Mouse (Mus musculus) embryonic facial prominence, embryonic 10.5 days (tissue): ENCODE data around the gene Zmat5. TPM values are rescaled to one million over a fixed set of nuclear protein-coding genes. Genes with fewer than 3 reads are reported as not detected.

Experiments
- DNase-seq: peaks from one replicate; pipeline ENCODE4 v3.0.0-alpha.2; 2017; ENCODE audit warnings: low spot score
- H3K27ac ChIP-seq: fragments of 300-500 bp; sonication (generic); replicated peaks from 2 replicates; pipeline ENCODE4 v1.5.1; 2016; ENCODE audit warnings: mild to moderate bottlenecking
- H3K27me3 ChIP-seq: fragments of 300-500 bp; sonication (generic); replicated peaks from 2 replicates; pipeline ENCODE4 v1.6.1; 2016; ENCODE audit warnings: low read depth, mild to moderate bottlenecking; ENCODE audit not compliant: poor library complexity, severe bottlenecking
- H3K36me3 ChIP-seq: fragments of 300-500 bp; sonication (generic); replicated peaks from 2 replicates; pipeline ENCODE4 v1.6.1; 2016; ENCODE audit warnings: mild to moderate bottlenecking, moderate library complexity
- H3K4me1 ChIP-seq: fragments of 300-500 bp; sonication (generic); 2 replicates; pipeline ENCODE4 v1.6.1; 2016
- H3K4me3 ChIP-seq: fragments of 300-500 bp; sonication (generic); 2 replicates; pipeline ENCODE4 v1.5.1; 2016; ENCODE audit warnings: mild to moderate bottlenecking, moderate library complexity
- H3K9me3 ChIP-seq: fragments of 300-500 bp; sonication (generic); 2 replicates; pipeline ENCODE4 v1.6.1; 2016; ENCODE audit warnings: mild to moderate bottlenecking
- WGBS: fragments of 180-500 bp; shearing (Covaris S2); methylation state at CpG from one replicate; pipeline ENCODE4 v1.1.7; 2016; 5-methylcytosine and 5-hydroxymethylcytosine counted together
- polyA plus RNA-seq: library from polyadenylated mRNA; unstranded; fragments of >200 nt; fragmentation: Nextera tagmentation; extraction: Ambion mirVana; gene quantifications from 2 replicates; pipeline ENCODE4 v1.2.1, GENCODE M21; 2016

Zmat5 gene
- polyA plus RNA-seq, 1 experiment from 2014 or later, result 75.4 TPM

- 74% methylated on average over 13 of the region's 13 CpGs for WGBS
- peak; percentile 24 for DNase-seq
- H3K36me3 ChIP-seq, result peaks cover 89% of the 10 kb centered on the region
- no peak overlapping the region for H3K4me3 ChIP-seq
- peaks cover 19% of the 10 kb centered on the region for H3K4me1 ChIP-seq
- H3K9me3 ChIP-seq, result no peaks in the 10 kb centered on the region
- H3K27me3 ChIP-seq, result no peaks in the 10 kb centered on the region
- peak overlapping the region; percentile 48; the same call in 1 of the 2 replicates for H3K27ac ChIP-seq
Observed at GRCm38 (mm10) chr11:4678700-4679440, 25.6 kb upstream of the Zmat5 start.

- Histone ChIP-seq H3K9me3 (no peaks in the 10 kb centered on the region), H3K27me3 (no peaks in the 10 kb centered on the region), H3K36me3 (peaks cover 89% of the 10 kb centered on the region), H3K27ac (no peak overlapping the region), H3K4me3 (no peak overlapping the region), H3K4me1 (peaks cover 19% of the 10 kb centered on the region)
- 91% methylated on average over 12 of the region's 12 CpGs for WGBS
- DNase-seq, result no peak
Observed at GRCm38 (mm10) chr11:4679441-4679832, 25.0 kb upstream of the Zmat5 start.

GRCm38 (mm10) chr11:4680126-4680525 lies 24.4 kb upstream of the Zmat5 start:
- Histone ChIP-seq H3K27ac (no peak overlapping the region), H3K9me3 (no peaks in the 10 kb centered on the region), H3K36me3 (peaks cover 85% of the 10 kb centered on the region), H3K27me3 (no peaks in the 10 kb centered on the region), H3K4me3 (no peak overlapping the region), H3K4me1 (peaks cover 19% of the 10 kb centered on the region)
- WGBS, result 49% methylated on average over 3 of the region's 3 CpGs
- no peak for DNase-seq

DNA sequence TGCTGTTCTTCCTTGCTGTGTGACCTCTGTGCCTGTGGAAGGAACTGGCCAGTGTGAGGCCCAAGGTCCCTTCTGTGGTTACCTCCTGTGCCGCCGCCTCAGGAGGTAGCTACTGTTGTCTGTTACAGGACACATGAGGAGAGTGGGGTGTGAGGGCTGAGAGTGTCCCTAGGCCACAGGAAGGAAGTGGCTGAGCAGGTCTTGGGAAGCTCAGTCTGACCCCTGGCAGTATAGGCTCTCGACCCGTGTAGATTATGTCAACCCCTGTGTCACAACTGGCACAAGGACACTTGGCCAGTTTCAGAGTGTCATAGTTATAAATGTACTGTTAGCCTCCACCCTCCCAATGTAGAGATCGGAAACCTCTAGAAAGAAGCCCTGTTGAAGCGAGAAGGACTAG lies 21.0 kb upstream of the Zmat5 start:
- Histone ChIP-seq H3K4me1 (peaks cover 16% of the 10 kb centered on the region), H3K27ac (no peak overlapping the region), H3K36me3 (peaks cover 60% of the 10 kb centered on the region), H3K27me3 (no peaks in the 10 kb centered on the region), H3K4me3 (no peak overlapping the region), H3K9me3 (no peaks in the 10 kb centered on the region)
- WGBS, result 92% methylated on average over 6 of the region's 6 CpGs
- no peak for DNase-seq

GRCm38 (mm10) chr11:4684186-4684585 lies 20.3 kb upstream of the Zmat5 start:
- DNase-seq, result no peak
- peaks cover 54% of the 10 kb centered on the region for H3K36me3 ChIP-seq
- H3K9me3 ChIP-seq, result no peaks in the 10 kb centered on the region
- no peak overlapping the region for H3K27ac ChIP-seq
- H3K4me1 ChIP-seq, result peaks cover 10% of the 10 kb centered on the region
- WGBS, result 74% methylated on average over 6 of the region's 6 CpGs
- H3K27me3 ChIP-seq, result no peaks in the 10 kb centered on the region
- no peak overlapping the region for H3K4me3 ChIP-seq

GRCm38 (mm10) chr11:4685071-4685470 lies 19.4 kb upstream of the Zmat5 start:
- 93% methylated on average over 4 of the region's 4 CpGs for WGBS
- Histone ChIP-seq H3K4me3 (no peak overlapping the region), H3K9me3 (no peaks in the 10 kb centered on the region), H3K27ac (no peak overlapping the region), H3K36me3 (peaks cover 45% of the 10 kb centered on the region), H3K4me1 (peaks cover under 1% of the 10 kb centered on the region; the same call in 1 of the 2 replicates), H3K27me3 (no peaks in the 10 kb centered on the region)
- DNase-seq, result no peak

DNA sequence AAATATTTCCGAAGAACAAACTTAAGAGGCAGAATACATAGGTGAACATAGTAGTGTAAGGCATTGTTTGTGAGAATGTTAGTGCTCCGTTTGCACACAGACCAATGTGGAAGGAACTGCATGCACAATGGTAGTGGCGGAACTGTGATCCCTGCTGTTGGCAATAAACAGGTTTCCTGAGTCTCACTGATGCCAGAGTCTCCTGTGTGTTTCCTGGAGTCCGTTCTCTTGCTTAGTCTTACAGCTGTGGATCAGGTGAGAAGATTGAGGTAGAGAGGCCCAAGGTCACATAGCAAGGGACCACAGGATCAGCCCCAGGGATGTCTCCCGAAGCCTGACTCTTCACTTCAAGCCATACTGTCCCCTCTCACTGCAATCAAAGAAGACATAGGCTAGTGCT lies 19.0 kb upstream of the Zmat5 start:
- Histone ChIP-seq H3K4me1 (no peaks in the 10 kb centered on the region), H3K27ac (no peak overlapping the region), H3K27me3 (no peaks in the 10 kb centered on the region), H3K4me3 (no peak overlapping the region), H3K36me3 (peaks cover 41% of the 10 kb centered on the region), H3K9me3 (no peaks in the 10 kb centered on the region)
- WGBS, result 87% methylated on average over 5 of the region's 5 CpGs
- DNase-seq, result no peak

- no peaks in the 10 kb centered on the region for H3K4me1 ChIP-seq
- H3K9me3 ChIP-seq, result no peaks in the 10 kb centered on the region
- no peaks in the 10 kb centered on the region for H3K27me3 ChIP-seq
- WGBS, result 78% methylated on average over 3 of the region's 3 CpGs
- no peak overlapping the region for H3K4me3 ChIP-seq
- no peak for DNase-seq
- peaks cover 26% of the 10 kb centered on the region for H3K36me3 ChIP-seq
- no peak overlapping the region for H3K27ac ChIP-seq
Observed at GRCm38 (mm10) chr11:4687027-4687426, 17.5 kb upstream of the Zmat5 start.

GRCm38 (mm10) chr11:4687874-4688273 lies 16.6 kb upstream of the Zmat5 start:
- Histone ChIP-seq H3K4me3 (no peak overlapping the region), H3K9me3 (no peaks in the 10 kb centered on the region), H3K4me1 (no peaks in the 10 kb centered on the region), H3K27me3 (no peaks in the 10 kb centered on the region), H3K27ac (no peak overlapping the region), H3K36me3 (peaks cover 18% of the 10 kb centered on the region)
- WGBS, result 69% methylated on average over 3 of the region's 3 CpGs
- no peak for DNase-seq

DNA sequence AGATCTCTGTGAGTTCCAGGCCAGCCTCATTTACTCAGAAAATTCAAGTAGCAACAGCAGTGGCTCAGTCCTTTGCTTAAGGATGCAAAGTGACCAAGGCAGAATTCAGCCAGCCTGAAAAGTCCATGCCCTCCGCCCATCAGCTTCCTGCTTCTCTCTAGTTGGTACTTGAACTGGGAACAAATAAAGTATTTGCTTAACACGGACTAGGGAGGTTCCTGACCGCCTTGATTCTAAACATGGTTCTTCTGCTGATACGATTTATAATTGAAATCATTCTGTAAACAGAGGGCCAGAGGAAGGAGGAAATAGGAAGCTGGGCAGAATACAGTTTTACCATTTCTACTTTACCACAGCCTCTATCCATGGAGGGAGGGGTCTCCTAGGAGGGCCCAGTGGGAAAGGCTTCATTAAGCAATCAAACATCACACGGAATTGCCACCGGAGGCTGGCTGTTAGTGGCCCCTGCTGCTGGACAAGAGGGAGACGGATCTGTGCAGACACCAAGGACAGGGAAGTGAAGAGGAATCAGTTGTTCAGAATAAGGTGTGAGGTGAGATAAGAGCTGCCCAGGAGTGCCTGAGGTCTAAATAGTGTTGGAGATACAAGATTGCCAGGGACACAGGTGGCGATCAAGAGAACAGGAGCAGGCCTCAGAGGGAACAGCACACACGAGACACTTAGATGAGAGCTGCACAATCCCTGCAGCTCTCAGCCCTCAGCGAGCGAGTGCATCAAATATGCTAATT lies 15.7 kb upstream of the Zmat5 start:
- DNase-seq, result no peak
- no peak overlapping the region for H3K27ac ChIP-seq
- H3K27me3 ChIP-seq, result no peaks in the 10 kb centered on the region
- no peak overlapping the region for H3K4me3 ChIP-seq
- 75% methylated on average over 11 of the region's 11 CpGs for WGBS
- no peaks in the 10 kb centered on the region for H3K9me3 ChIP-seq
- H3K36me3 ChIP-seq, result peaks cover 8% of the 10 kb centered on the region
- H3K4me1 ChIP-seq, result no peaks in the 10 kb centered on the region

- no peak overlapping the region for H3K27ac ChIP-seq
- no peaks in the 10 kb centered on the region for H3K27me3 ChIP-seq
- no peak for DNase-seq
- H3K9me3 ChIP-seq, result no peaks in the 10 kb centered on the region
- no peaks in the 10 kb centered on the region for H3K4me1 ChIP-seq
- WGBS, result 79% methylated on average over 7 of the region's 7 CpGs
- no peaks in the 10 kb centered on the region for H3K36me3 ChIP-seq
- H3K4me3 ChIP-seq, result no peak overlapping the region
Observed at GRCm38 (mm10) chr11:4690353-4690752, 14.1 kb upstream of the Zmat5 start.

DNA sequence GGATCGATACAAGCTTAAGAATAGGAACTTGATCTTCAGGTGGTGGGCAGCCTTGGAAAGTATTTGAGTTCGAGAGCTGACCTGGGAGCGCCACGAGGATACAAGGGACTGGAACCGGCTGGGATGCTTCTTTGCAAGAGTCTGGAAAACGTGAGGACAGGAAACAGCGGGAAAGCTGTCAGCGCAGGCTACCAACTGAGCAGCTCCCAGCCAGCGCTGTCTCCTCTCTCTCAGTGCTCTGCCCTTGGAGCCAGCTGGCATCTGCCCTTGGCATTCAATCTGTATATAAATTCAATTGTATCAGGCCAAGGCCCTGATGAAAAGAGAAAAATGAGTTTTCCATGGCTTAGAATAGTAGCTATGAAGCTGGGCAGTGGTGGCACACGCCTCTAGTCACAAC lies 13.3 kb upstream of the Zmat5 start:
- DNase-seq, result no peak
- Histone ChIP-seq H3K4me1 (no peaks in the 10 kb centered on the region), H3K36me3 (no peaks in the 10 kb centered on the region), H3K9me3 (no peaks in the 10 kb centered on the region), H3K27ac (no peak overlapping the region), H3K4me3 (no peak overlapping the region), H3K27me3 (no peaks in the 10 kb centered on the region)
- 69% methylated on average over 10 of the region's 10 CpGs for WGBS

DNA sequence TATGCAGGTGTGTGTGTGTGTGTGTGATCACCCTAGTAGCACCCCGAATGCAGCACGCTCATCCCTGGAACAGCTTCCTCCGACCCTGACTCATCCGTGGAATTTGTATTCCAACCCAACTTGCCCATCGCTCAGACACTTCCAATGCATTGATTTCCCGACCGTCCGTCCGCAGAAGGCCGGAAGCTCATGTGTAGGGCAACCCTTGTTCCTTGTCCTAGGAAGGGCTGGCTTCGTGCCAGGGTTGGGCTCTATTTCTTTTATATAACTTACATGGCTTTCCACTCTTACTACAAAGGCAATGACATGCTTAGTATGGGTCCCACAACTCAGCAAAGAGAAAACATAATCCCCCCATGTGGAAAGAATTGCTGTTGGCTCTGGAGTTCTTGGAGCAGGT lies 12.3 kb upstream of the Zmat5 start:
- no peak for DNase-seq
- no peak overlapping the region for H3K27ac ChIP-seq
- no peaks in the 10 kb centered on the region for H3K27me3 ChIP-seq
- 91% methylated on average over 11 of the region's 11 CpGs for whole genome bisulfite sequencing
- H3K4me3 ChIP-seq, result no peak overlapping the region
- no peaks in the 10 kb centered on the region for H3K4me1 ChIP-seq
- no peaks in the 10 kb centered on the region for H3K36me3 ChIP-seq
- no peaks in the 10 kb centered on the region for H3K9me3 ChIP-seq
